Mouse (Mus musculus): ENCODE data around the gene Atf1. TPM values are rescaled to one million over a fixed set of nuclear protein-coding genes. Genes with fewer than 3 reads are reported as not detected.
"Not testable (repeated sequence)": the region's sequence is repeated elsewhere in the genome, so short reads cannot be mapped to it uniquely, and the experiment has no call there.

The Atf1 gene
- polyA plus RNA-seq, 1 experiment from 2014 or later: 10.3 TPM

DNA sequence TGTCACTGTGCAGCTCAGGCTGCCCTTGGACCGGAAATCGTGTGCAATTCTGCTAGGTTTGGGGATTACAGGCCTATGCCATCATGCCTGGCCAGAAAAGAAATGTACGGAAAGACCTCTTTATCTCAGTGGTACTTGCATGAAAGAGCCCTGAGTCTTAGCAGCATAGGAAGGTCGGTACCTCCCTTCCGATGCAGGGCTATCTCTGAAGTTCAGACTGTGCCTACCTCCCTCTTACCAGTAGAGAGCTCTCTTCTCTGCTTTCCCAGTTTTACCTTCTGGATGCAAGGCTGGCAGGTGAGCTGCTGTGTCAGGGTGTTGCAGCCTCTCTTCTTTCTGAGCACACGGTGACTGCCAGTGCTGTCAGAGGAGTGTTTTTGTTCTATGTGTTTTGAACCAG, 14.2 kb downstream of the Atf1 start:
- ATAC-seq: no peak

DNA sequence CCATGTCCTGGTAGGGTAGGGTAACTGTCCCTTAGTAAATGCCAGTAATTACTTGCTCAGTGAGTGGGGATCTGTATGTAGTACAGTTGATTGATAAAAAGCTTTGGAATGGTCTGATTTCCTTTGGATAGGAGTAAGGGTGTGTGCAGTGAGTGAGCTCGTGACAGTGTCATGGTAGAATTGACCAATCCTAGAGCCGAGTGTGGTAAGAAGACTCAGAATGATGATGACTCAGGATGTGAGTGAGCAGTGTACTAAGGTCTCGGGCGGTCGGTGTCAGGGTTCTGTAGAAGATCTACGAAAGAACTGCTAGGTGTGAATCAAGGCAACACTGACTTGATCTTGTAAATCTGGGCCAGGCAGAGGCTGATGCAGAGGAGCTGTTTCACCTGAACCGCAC, 18.3 kb downstream of the Atf1 start:
- no peaks in the 10 kb centered on the region for H3K4me1 ChIP-seq (ENCODE audit: control insufficient read depth, insufficient read depth, low read length)
- no peak for DNase-seq (ENCODE audit: low spot score)
- no peaks in the 10 kb centered on the region for H3K9me3 ChIP-seq (replicated peaks; ENCODE audit: control insufficient read depth, low read length)
- H3K27me3 ChIP-seq (replicated peaks; ENCODE audit: control insufficient read depth, insufficient read depth, low read length): no peaks in the 10 kb centered on the region
- H3K27ac ChIP-seq (ENCODE audit: low read depth, low read length): no peak overlapping the region
- no peak overlapping the region for H3K9ac ChIP-seq (ENCODE audit: low read length)
- WGBS: 96% methylated on average over 7 of the region's 7 CpGs
- H3K36me3 ChIP-seq (ENCODE audit: control insufficient read depth, insufficient read depth, low read length): peaks cover 77% of the 10 kb centered on the region
- no peak overlapping the region for H3K4me2 ChIP-seq (ENCODE audit: low read length)
- H3K4me3 ChIP-seq (ENCODE audit: low read depth, low read length): no peak overlapping the region
- no peak for ATAC-seq

More for the DNA sequence above, 14.2 kb downstream of the Atf1 start:
- no peak overlapping the region for H3K4me3 ChIP-seq (ENCODE audit: low read depth, low read length)
- H3K9ac ChIP-seq (ENCODE audit: low read length): no peak overlapping the region
- H3K4me1 ChIP-seq (ENCODE audit: control insufficient read depth, insufficient read depth, low read length): no peaks in the 10 kb centered on the region
- DNase-seq (ENCODE audit: low spot score): no peak
- H3K9me3 ChIP-seq (replicated peaks; ENCODE audit: control insufficient read depth, low read length): no peaks in the 10 kb centered on the region
- no peaks in the 10 kb centered on the region for H3K27me3 ChIP-seq (replicated peaks; ENCODE audit: control insufficient read depth, insufficient read depth, low read length)
- H3K36me3 ChIP-seq (ENCODE audit: control insufficient read depth, insufficient read depth, low read length): peaks cover 65% of the 10 kb centered on the region
- H3K4me2 ChIP-seq (ENCODE audit: low read length): no peak overlapping the region
- WGBS: 94% methylated on average over 6 of the region's 6 CpGs
- no peak overlapping the region for H3K27ac ChIP-seq (ENCODE audit: low read depth, low read length)

DNA sequence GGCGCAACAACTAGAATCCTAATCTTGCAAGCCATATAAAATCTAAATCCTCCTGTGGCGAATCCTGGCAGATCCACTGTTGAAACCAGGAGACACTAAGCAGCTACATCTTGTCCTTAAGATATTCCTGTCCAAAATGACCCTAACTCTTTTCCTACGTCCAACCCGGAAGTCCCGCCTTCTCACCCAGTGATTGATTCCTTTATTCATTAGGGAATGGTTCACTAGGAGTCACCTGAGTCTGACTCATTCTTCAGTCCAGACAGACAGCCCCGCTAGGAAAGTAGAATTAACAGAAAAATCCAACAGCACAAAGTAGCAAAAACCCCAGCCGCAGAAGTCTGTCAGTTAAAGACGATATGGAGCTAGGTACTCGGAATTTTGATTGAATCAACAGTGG, 19.7 kb downstream of the Atf1 start:
- H3K36me3 ChIP-seq (ENCODE audit: control insufficient read depth, insufficient read depth, low read length): peaks cover 78% of the 10 kb centered on the region
- H3K9ac ChIP-seq (ENCODE audit: low read length): no peak overlapping the region
- no peaks in the 10 kb centered on the region for H3K4me1 ChIP-seq (ENCODE audit: control insufficient read depth, insufficient read depth, low read length)
- DNase-seq (ENCODE audit: low spot score) (no peak), ATAC-seq (no peak)
- no peak overlapping the region for H3K4me2 ChIP-seq (ENCODE audit: low read length)
- H3K9me3 ChIP-seq (replicated peaks; ENCODE audit: control insufficient read depth, low read length): no peaks in the 10 kb centered on the region
- no peaks in the 10 kb centered on the region for H3K27me3 ChIP-seq (replicated peaks; ENCODE audit: control insufficient read depth, insufficient read depth, low read length)
- H3K27ac ChIP-seq (ENCODE audit: low read depth, low read length): no peak overlapping the region
- WGBS: 93% methylated on average over 9 of the region's 9 CpGs
- no peak overlapping the region for H3K4me3 ChIP-seq (ENCODE audit: low read depth, low read length)

DNA sequence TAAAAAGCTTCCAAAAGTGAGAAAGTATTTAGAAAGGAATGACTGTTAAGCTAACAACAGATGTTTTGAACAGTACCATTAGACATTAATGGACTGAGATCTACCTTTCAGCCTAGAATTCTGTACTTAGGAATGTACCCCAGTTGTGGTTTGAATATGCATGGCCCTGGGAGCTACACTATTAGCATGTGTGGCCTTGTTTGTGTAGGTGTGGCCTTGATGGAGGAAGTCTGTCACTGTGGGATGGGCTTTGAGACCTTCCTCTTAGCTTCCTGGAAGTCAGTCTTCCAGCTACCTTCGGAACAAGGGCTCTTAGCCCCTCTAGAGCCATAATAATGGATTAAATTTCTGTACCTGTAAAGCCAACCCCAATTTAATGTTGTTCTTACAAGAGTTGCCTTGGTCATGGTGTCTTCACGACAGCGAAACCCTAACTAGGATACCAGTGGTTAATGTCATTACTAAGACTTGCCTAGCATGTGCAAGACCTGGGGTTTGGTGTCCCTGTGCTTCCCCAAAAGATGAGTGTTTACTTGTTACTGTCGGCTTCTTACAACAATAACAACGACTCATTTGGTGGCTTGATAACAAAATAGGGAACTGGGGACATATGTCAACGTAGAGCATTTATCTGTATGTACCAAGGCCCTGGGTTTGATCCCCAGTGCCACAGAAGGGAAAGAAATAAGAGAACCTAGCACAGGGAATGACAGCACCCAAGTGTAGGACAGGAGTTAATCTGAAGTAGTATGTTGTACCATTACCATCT, 21.2 kb downstream of the Atf1 start:
- H3K36me3 ChIP-seq (ENCODE audit: control insufficient read depth, insufficient read depth, low read length): peaks cover 87% of the 10 kb centered on the region
- ATAC-seq (no peak), DNase-seq (ENCODE audit: low spot score) (no peak)
- no peak overlapping the region for H3K27ac ChIP-seq (ENCODE audit: low read depth, low read length)
- no peaks in the 10 kb centered on the region for H3K27me3 ChIP-seq (replicated peaks; ENCODE audit: control insufficient read depth, insufficient read depth, low read length)
- no peaks in the 10 kb centered on the region for H3K9me3 ChIP-seq (replicated peaks; ENCODE audit: control insufficient read depth, low read length)
- WGBS: 96% methylated on average over 6 of the region's 6 CpGs
- no peak overlapping the region for H3K4me2 ChIP-seq (ENCODE audit: low read length)
- H3K4me1 ChIP-seq (ENCODE audit: control insufficient read depth, insufficient read depth, low read length): no peaks in the 10 kb centered on the region
- no peak overlapping the region for H3K4me3 ChIP-seq (ENCODE audit: low read depth, low read length)
- no peak overlapping the region for H3K9ac ChIP-seq (ENCODE audit: low read length)

DNA sequence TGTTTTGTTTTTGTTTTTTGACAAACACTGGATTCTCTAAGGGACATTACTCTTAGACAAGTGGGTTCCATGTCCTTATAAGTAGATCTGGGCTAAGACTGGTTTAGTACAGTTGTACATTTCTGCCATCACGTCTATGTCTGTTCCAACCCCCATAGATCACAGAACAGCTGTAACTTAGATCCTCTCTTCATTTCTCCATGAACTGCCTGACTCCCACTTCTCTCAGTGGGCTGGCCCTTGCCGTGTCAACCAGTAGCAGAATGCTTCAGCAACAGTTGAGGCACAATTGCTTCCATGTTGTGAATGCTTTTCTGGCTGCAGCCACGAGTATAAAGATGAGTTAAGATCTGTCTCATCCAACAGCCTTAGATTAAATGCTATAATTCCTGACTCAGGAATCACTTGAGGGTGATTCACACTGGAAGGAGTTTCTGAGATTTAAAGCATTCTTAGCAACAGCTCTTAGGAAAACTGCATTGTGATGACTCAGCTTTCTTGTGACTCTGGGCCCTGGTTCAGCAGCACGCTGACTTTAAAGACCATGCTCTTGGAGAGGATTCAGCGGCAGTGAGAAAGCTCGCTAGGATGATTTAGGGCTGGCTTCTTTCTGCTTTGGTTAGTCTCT, 23.6 kb downstream of the Atf1 start:
- WGBS: 92% methylated on average over 6 of the region's 6 CpGs
- no peak overlapping the region for H3K4me2 ChIP-seq (ENCODE audit: low read length)
- H3K27ac ChIP-seq (ENCODE audit: low read depth, low read length): no peak overlapping the region
- H3K9me3 ChIP-seq (replicated peaks; ENCODE audit: control insufficient read depth, low read length): no peaks in the 10 kb centered on the region
- H3K4me3 ChIP-seq (ENCODE audit: low read depth, low read length): no peak overlapping the region
- no peak overlapping the region for H3K9ac ChIP-seq (ENCODE audit: low read length)
- ATAC-seq: no peak
- H3K36me3 ChIP-seq (ENCODE audit: control insufficient read depth, insufficient read depth, low read length): peaks cover 93% of the 10 kb centered on the region
- no peaks in the 10 kb centered on the region for H3K27me3 ChIP-seq (replicated peaks; ENCODE audit: control insufficient read depth, insufficient read depth, low read length)
- no peak for DNase-seq (ENCODE audit: low spot score)
- H3K4me1 ChIP-seq (ENCODE audit: control insufficient read depth, insufficient read depth, low read length): no peaks in the 10 kb centered on the region

DNA sequence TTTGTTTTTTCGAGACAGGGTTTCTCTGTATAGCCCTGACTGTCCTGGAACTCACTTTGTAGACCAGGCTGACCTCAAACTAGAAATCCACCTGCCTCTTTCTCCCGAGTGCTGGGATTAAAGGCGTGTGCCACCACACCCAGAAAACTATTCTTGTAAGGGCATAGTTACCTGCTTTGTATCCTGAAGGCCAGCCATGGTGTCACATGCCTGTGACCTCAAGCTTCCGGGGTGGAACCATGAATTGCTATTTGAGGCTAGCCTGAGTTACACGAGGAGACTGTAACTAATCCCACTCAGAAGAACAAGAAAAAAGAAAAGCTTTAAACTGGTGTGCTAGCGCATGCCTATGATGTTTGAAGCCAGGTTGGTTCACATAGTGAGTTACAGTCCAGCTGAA, 28.8 kb downstream of the Atf1 start:
- H3K4me3 ChIP-seq (ENCODE audit: low read depth, low read length): no peak overlapping the region
- 93% methylated on average over 6 of the region's 6 CpGs for WGBS
- H3K27me3 ChIP-seq (replicated peaks; ENCODE audit: control insufficient read depth, insufficient read depth, low read length): no peaks in the 10 kb centered on the region
- no peak overlapping the region for H3K9ac ChIP-seq (ENCODE audit: low read length)
- no peak for ATAC-seq
- H3K4me1 ChIP-seq (ENCODE audit: control insufficient read depth, insufficient read depth, low read length): no peaks in the 10 kb centered on the region
- no peak for DNase-seq (ENCODE audit: low spot score)
- H3K36me3 ChIP-seq (ENCODE audit: control insufficient read depth, insufficient read depth, low read length): peaks cover 78% of the 10 kb centered on the region
- no peak overlapping the region for H3K4me2 ChIP-seq (ENCODE audit: low read length)
- H3K9me3 ChIP-seq (replicated peaks; ENCODE audit: control insufficient read depth, low read length): no peaks in the 10 kb centered on the region
- no peak overlapping the region for H3K27ac ChIP-seq (ENCODE audit: low read depth, low read length)

DNA sequence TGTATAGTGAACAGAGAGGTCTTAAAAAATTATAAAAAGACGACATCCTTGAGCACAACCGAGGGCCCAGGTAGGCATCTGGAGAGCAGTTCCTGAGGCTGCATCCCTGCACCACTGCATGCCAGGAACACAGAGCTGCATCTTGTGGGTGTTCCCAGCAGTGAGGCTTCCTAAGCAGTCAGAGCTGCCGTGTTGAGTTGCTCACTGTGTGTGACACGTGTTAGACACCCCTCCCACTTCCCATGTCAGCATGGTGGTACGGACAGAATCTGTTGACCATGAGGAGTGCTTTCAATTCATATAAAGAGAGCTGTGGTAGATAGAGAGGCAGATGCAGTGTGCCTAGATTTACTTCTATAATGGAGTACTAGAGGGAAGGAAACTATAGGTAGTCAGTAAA, 29.7 kb downstream of the Atf1 start:
- Histone ChIP-seq H3K9ac (ENCODE audit: low read length) (no peak overlapping the region), H3K27me3 (replicated peaks; ENCODE audit: control insufficient read depth, insufficient read depth, low read length) (no peaks in the 10 kb centered on the region), H3K27ac (ENCODE audit: low read depth, low read length) (no peak overlapping the region), H3K4me3 (ENCODE audit: low read depth, low read length) (no peak overlapping the region), H3K4me2 (ENCODE audit: low read length) (no peak overlapping the region), H3K36me3 (ENCODE audit: control insufficient read depth, insufficient read depth, low read length) (peaks cover 79% of the 10 kb centered on the region), H3K9me3 (replicated peaks; ENCODE audit: control insufficient read depth, low read length) (no peaks in the 10 kb centered on the region), H3K4me1 (ENCODE audit: control insufficient read depth, insufficient read depth, low read length) (no peaks in the 10 kb centered on the region)
- DNase-seq (ENCODE audit: low spot score) (no peak), ATAC-seq (no peak)
- 95% methylated on average over 5 of the region's 5 CpGs for WGBS

DNA sequence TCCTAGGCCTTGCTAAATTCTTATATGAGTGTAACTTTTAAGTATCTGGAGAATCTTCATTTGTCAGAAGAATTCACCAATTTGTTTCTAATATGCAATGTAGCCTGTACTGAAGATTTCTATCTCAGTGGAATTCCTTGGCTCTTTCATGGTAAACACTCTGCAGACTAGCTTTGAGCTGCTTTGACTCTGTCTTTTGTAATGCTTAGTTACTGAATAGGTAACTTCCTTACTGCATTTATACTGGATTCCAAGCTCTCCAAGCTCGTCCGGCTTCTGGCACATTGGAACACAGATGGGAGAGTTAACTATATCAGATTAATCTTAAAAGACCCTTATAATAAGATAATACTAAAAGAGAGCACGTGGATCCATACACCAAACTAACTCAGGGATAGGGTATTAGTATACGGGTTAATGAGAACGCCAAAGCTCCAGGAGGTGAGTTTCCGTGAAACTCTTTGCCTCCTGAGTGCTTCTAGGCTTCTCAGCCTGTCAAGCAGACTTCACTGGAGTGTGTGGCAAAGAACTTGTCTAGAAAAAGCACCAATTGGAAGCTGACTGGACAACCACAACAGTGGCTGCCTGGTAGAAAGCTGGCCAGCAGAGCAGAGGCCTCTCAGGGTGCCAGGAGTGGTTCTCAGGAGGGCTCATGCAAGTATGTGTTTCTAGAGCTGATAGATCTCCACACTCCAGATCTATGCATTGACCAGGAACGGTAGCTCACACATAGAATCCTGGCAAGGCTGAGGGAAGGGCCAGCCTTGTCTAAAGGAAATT, 31.2 kb downstream of the Atf1 start:
- ATAC-seq: no peak
- WGBS: 92% methylated on average over 7 of the region's 7 CpGs
- no peaks in the 10 kb centered on the region for H3K27me3 ChIP-seq (replicated peaks; ENCODE audit: control insufficient read depth, insufficient read depth, low read length)

DNA sequence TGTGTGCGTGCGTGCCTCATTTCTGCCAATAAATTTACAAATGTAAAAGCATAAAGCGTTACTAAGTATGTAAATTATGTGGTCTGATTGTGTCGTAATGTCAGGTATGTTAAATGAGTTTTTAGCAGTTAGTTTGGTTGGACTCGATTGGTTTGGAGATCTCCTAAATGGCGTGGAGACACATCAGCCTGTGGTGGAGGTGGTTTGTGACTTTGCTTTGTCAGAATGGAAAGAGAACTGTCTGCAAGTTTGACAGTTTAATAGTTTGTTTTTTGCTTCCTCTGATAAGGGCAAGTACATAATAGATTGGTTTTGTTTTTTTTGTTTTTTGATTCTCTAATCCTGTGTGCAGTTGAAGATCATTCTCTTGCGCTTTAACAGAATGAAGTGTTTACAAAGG, 32.7 kb downstream of the Atf1 start:
- not testable (repeated sequence) for H3K4me3 ChIP-seq (ENCODE audit: low read depth, low read length); H3K27me3 ChIP-seq (replicated peaks; ENCODE audit: control insufficient read depth, insufficient read depth, low read length); H3K9me3 ChIP-seq (replicated peaks; ENCODE audit: control insufficient read depth, low read length); ATAC-seq; H3K4me1 ChIP-seq (ENCODE audit: control insufficient read depth, insufficient read depth, low read length); H3K27ac ChIP-seq (ENCODE audit: low read depth, low read length); H3K4me2 ChIP-seq (ENCODE audit: low read length); DNase-seq (ENCODE audit: low spot score); H3K9ac ChIP-seq (ENCODE audit: low read length)
- H3K36me3 ChIP-seq (ENCODE audit: control insufficient read depth, insufficient read depth, low read length): peaks cover 54% of the 10 kb centered on the region
- 96% methylated on average over 5 of the region's 7 CpGs for WGBS

More for the DNA sequence above, 31.2 kb downstream of the Atf1 start:
- H3K27ac ChIP-seq (ENCODE audit: low read depth, low read length): no peak overlapping the region
- DNase-seq (ENCODE audit: low spot score): no peak
- H3K4me3 ChIP-seq (ENCODE audit: low read depth, low read length): no peak overlapping the region
- peaks cover 69% of the 10 kb centered on the region for H3K36me3 ChIP-seq (ENCODE audit: control insufficient read depth, insufficient read depth, low read length)
- H3K4me2 ChIP-seq (ENCODE audit: low read length): no peak overlapping the region
- H3K9ac ChIP-seq (ENCODE audit: low read length): no peak overlapping the region
- no peaks in the 10 kb centered on the region for H3K4me1 ChIP-seq (ENCODE audit: control insufficient read depth, insufficient read depth, low read length)
- H3K9me3 ChIP-seq (replicated peaks; ENCODE audit: control insufficient read depth, low read length): no peaks in the 10 kb centered on the region
